7 mouse cellular contexts compared by ENCODE assay signal in genomic region chr9:56159456-56159855, GRCm38 (mm10). TPM values are rescaled to one million over a fixed set of nuclear protein-coding genes. Genes with fewer than 3 reads are reported as not detected.
DNase-seq lines count a peak whose midpoint lies in the region; ATAC-seq lines count a peak whose summit lies in the region.

No protein-coding gene starts in this region.

- H3K27me3 ChIP-seq in liver, embryonic 11.5 days (replicated peaks; ENCODE audit: control insufficient read depth, insufficient read depth, low read length) = peaks cover 3% of the 10 kb centered on the region; the same call in 1 of the 2 replicates
- H3K27me3 ChIP-seq in forebrain, embryonic 12.5 days = no peaks in the 10 kb centered on the region
- H3K27me3 ChIP-seq in limb, embryonic 13.5 days = no peaks in the 10 kb centered on the region
- H3K27me3 ChIP-seq in stomach, embryonic 14.5 days (ENCODE audit: control insufficient read depth, insufficient read depth, low read length) = no peaks in the 10 kb centered on the region

- H3K4me3 ChIP-seq in liver, embryonic 11.5 days (ENCODE audit: low read depth, low read length) = peak overlapping the region; percentile 97
- peak overlapping the region; percentile 97 for H3K4me3 ChIP-seq in forebrain, embryonic 12.5 days (replicated peaks)
- peak overlapping the region; percentile 96 for H3K4me3 ChIP-seq in limb, embryonic 13.5 days
- H3K4me3 ChIP-seq in stomach, embryonic 14.5 days (ENCODE audit: low read depth, low read length) = peak overlapping the region; percentile 96

- no peak overlapping the region for H3K27ac ChIP-seq in liver, embryonic 11.5 days (ENCODE audit: low read depth, low read length)
- H3K27ac ChIP-seq in forebrain, embryonic 12.5 days = no peak overlapping the region
- H3K27ac ChIP-seq in limb, embryonic 13.5 days = no peak overlapping the region
- H3K27ac ChIP-seq in stomach, embryonic 14.5 days (ENCODE audit: low read length) = no peak overlapping the region

- DNase-seq in liver, embryonic 11.5 days (ENCODE audit: low spot score) = no peak
- DNase-seq in liver = no peak
- DNase-seq in spleen, postnatal 10 days (ENCODE audit: low spot score in 2 of 2) = no peak
- DNase-seq in cerebellum, adult 18-20 months = no peak

- H3K4me1 ChIP-seq in liver, embryonic 11.5 days (replicated peaks; ENCODE audit: control insufficient read depth, insufficient read depth, low read length) = peaks cover 16% of the 10 kb centered on the region
- H3K4me1 ChIP-seq in forebrain, embryonic 12.5 days = peaks cover 25% of the 10 kb centered on the region
- H3K4me1 ChIP-seq in limb, embryonic 13.5 days = peaks cover 28% of the 10 kb centered on the region
- H3K4me1 ChIP-seq in stomach, embryonic 14.5 days (ENCODE audit: control insufficient read depth, insufficient read depth, low read length) = peaks cover 20% of the 10 kb centered on the region; the same call in 1 of the 2 replicates

- no peak for ATAC-seq in liver, embryonic 11.5 days (replicated peaks; ENCODE audit: low FRiP score)
- ATAC-seq in forebrain, embryonic 12.5 days (ENCODE audit: low FRiP score) = no peak
- no peak for ATAC-seq in limb, embryonic 13.5 days (ENCODE audit: low FRiP score, low read depth)
- ATAC-seq in stomach, embryonic 14.5 days (ENCODE audit: insufficient number of reproducible peaks, insufficient read depth, low FRiP score, low read depth) = no peak

- no peaks in the 10 kb centered on the region for H3K9me3 ChIP-seq in liver, embryonic 11.5 days (ENCODE audit: control insufficient read depth, low read length)
- no peaks in the 10 kb centered on the region for H3K9me3 ChIP-seq in forebrain, embryonic 12.5 days
- H3K9me3 ChIP-seq in limb, embryonic 13.5 days = no peaks in the 10 kb centered on the region
- H3K9me3 ChIP-seq in stomach, embryonic 14.5 days (ENCODE audit: control insufficient read depth, low read depth, low read length) = no peaks in the 10 kb centered on the region

- no peak overlapping the region for H3K9ac ChIP-seq in liver, embryonic 11.5 days (ENCODE audit: low read depth, low read length)
- H3K9ac ChIP-seq in forebrain, embryonic 12.5 days = peak overlapping the region; percentile 96
- H3K9ac ChIP-seq in limb, embryonic 13.5 days = peak overlapping the region; percentile 99
- H3K9ac ChIP-seq in stomach, embryonic 14.5 days (replicated peaks; ENCODE audit: low read depth, low read length) = peak overlapping the region; percentile 99

- H3K4me2 ChIP-seq in liver, embryonic 11.5 days = peak overlapping the region; percentile 78
- peak overlapping the region; percentile 74 for H3K4me2 ChIP-seq in forebrain, embryonic 12.5 days
- H3K4me2 ChIP-seq in limb, embryonic 13.5 days (replicated peaks) = peak overlapping the region; percentile 74
- peak overlapping the region; percentile 67 for H3K4me2 ChIP-seq in stomach, embryonic 14.5 days (replicated peaks; ENCODE audit: low read depth, low read length)

- 31% methylated on average over 2 of the region's 2 CpGs for WGBS in liver, embryonic 11.5 days
- 4% methylated on average over 2 of the region's 2 CpGs for WGBS in forebrain, embryonic 12.5 days
- WGBS in limb, embryonic 13.5 days = 3% methylated on average over 2 of the region's 2 CpGs
- 18% methylated on average over 2 of the region's 2 CpGs for WGBS in stomach, embryonic 14.5 days

- H3K36me3 ChIP-seq in liver, embryonic 11.5 days (ENCODE audit: control insufficient read depth, insufficient read depth, low read length) = no peaks in the 10 kb centered on the region
- H3K36me3 ChIP-seq in forebrain, embryonic 12.5 days (replicated peaks) = no peaks in the 10 kb centered on the region
- H3K36me3 ChIP-seq in limb, embryonic 13.5 days = no peaks in the 10 kb centered on the region
- H3K36me3 ChIP-seq in stomach, embryonic 14.5 days (ENCODE audit: control insufficient read depth, insufficient read depth, low read length) = no peaks in the 10 kb centered on the region

RNA-seq across cellular contexts. Expression of gene Tspan3, which starts 5.8 kb away (rescaled TPM):
- polyA plus RNA-seq in liver, embryonic 11.5 days (2014; fragmentation: Nextera tagmentation; extraction: Ambion mirVana) = 154 and 159 TPM in 2 replicates
- 472 and 483 TPM in 2 replicates for polyA plus RNA-seq in forebrain, embryonic 12.5 days (2016; fragmentation: Nextera tagmentation; extraction: Ambion mirVana)
- polyA plus RNA-seq in limb, embryonic 13.5 days (2015; fragmentation: Nextera tagmentation; extraction: Ambion mirVana) = 550 and 580 TPM in 2 replicates
- 489 and 499 TPM in 2 replicates for polyA plus RNA-seq in stomach, embryonic 14.5 days (2014; fragmentation: Nextera tagmentation; extraction: Ambion mirVana)
